Mouse (Mus musculus): ENCODE data around the gene Bnip1.

Bnip1 gene

DNA sequence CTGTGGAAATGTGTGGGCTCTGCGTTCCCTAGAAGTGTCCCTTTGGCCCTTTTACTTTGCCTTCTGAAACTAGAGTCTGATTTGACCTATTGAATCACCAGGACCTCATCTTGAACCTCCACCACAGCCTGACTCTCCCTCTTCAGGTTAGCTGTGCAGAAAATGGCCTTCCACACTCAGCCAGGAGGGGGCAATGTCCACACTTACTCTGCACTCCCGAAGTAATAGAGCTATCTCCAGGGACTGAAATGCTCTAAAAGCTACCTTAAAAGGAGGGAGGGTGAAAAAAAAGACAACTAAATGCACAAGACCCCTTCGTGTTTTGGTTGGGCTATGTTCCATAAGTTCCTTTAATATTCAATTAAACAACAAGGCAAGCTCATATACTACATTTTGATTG lies 13.9 kb downstream of the Bnip1 start:
- DNase-seq = peak; percentile 25

DNA sequence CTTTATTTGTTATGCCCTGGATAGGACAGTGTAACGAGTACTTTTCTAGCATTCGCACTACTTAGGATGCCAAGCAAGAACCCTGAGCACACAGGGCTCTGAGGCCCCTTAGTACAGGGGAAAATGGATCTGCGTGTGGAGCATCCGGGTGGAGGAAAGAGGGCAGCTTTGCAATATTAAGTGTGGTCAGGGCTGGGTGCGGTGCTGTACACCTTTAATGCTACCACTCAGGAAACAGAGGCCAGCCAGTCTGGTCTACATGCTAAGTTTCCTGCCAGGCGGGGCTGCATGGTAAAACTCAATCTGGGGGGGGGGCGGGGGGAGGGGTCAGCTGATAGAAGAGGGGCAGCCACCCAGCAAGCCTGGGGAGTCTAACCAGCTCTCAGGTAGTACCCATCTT lies 14.5 kb downstream of the Bnip1 start:
- no peak for DNase-seq

DNA sequence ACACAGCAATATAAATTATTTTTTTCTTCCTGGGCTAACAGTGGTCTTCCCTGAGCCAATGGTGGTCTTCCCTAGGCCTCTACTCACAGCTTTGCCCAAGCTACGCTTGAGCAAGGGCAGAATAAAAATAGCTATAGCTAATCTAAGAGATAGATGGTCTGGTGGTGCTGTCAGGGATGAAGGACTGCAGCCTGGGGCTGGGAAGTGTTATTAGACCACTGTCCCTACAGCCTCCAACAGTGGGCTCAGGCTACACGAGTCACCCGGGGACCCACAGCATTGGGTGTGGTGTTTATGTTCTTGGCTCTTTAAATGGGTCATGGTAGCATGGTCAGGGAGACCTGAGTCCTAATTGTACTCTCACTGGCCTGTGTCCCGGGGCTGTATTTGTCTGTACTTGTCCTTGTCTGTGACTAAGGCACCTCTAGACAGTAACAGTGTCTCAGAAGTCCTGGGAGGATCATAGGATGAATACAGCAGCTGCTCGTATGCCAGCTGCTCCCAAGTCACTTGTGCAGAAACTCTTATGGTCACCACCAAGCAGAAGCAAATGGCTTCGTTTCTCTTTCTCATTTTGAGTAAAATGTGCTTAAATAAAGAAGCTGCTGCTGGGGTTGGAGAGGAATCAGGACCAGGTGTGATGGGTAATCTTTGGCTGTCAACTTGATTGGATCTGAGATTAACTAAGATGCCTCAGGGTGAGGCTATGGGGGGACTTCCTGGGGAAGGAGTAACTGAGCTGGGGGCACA lies 16.7 kb downstream of the Bnip1 start:
- DNase-seq = no peak

DNA sequence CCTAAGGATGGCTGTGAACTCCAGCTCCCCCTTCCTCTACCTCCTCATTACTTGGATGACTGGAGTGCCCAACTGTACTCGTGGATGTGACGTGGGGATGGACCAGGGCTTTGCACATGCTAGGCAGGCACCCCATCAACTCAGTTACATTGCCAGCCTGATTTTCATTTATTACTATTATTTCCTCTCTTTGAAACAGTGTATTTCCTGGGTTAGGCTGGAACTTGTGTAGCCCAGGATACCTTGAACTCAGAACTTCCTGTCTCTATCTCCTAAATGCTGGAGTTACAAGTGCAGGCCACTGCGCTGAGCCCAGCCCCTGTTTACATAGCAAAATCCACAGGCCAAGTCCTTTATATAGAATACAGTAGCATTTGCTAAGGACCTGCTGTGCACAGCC lies 22.0 kb downstream of the Bnip1 start:
- DNase-seq = no peak

DNA sequence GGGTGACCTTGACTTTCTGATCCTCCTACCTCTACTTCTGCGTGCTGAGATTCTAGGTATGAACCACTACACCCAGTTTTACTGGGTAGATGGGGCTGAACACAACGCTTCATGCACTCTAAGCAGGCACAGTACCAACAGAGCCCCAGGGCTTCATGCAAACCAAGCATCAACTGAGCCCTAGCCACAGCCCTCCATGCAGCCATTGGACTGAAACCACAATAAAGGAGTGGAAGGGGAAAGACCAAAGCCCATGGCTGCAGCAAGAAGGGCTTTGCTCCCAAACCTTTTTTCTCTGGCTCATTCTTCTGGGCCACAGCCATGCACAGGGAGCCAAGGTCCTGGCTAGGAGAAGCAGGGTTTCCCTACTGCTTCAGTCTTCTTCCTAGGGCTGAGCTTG lies 31.7 kb downstream of the Bnip1 start:
- DNase-seq = no peak

DNA sequence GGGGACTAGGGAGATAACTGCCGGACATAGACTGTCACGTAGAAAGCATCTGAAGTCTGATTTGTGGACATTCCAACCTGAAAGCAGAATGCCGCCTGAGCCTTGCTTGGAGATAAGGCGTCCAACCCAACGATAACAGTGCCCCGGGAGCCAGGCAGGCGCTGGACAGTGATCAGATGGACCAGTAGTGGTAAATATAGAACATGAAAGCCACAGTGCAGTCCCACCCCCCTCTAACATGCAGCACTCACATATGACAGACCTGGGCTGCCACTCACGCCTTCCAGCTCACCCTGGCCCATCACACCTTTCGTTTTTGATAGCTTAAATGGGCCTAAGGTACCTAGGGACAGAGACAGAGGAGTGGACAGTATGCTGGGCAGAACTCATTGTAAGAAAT lies 32.6 kb downstream of the Bnip1 start:
- no peak for DNase-seq

DNA sequence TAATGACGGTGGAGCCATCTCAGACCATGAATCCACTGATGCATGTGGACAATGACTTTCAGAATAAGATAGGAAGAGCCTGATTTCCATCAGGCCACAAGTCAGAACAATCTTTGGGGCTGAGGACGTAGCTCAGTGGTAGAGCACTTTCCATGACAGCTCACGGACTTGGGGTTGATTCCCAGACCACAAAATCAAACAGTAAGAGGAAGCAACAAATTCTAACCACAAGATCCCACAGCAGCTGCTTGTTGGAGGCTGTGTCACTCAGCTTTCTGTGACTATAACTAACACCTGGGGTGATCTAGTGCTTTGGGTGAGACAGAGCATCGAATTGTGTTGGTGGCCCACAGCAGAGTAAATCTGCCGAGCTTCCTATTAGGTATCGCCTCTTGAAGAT lies 35.9 kb downstream of the Bnip1 start:
- no peak for DNase-seq

DNA sequence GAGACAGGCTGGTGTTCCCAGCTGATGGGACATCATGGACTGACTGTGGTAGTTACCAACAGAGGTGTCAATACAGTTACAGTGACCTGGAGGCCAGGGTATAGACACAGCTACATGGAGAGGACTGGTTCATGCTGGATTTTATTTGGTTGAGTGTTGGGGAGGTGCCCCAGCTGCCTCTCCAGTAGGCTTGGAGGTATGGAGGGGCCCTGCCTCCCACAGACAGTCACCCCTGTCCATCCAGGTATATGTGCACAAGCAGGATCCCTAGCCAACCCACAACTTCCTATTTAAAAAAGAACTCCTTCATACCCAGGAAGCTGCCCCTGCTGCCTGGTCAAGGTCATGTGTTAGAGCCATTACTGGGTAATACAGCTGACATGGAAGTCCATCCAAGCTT lies 36.9 kb downstream of the Bnip1 start:
- DNase-seq = no peak

DNA sequence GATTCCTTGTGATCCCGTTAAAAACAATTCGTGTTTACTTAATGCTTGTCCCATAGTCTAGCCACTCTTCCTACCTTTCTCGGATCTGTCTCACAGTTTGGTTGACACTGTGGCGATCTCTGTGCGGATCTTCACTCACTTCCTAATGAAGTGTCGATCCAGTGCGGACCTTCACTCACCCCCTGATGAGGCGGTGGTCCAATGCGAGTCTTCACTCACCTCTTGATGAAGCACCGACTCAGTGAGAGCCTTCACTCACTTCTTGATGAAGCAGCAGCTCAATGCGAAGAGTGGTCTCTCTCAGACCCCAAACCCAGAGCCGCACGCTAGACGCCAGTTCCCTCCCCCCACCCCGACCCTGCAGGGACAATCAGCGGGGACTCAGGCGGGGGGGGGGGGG lies 45.3 kb downstream of the Bnip1 start:
- no peak for DNase-seq

DNA sequence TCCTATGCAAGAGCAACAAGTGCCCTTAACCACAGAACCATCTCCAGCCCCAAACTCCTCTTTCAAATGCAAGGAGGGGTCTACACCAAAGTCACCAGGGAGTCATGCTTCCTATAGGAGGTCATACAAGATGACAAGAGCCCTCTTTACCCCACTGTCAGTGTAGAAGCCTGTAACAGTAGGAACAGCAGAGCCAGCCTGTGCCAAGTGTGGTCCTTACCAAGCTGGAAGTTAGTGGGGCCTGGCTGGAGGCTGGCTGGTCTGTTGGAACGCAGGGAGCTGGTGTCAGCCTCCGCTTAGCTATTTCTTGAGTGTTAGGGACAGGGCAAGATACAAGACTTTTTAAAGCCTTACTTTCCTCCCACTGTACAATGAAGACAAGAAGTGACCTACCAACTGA lies 52.9 kb downstream of the Bnip1 start:
- DNase-seq = no peak

DNA sequence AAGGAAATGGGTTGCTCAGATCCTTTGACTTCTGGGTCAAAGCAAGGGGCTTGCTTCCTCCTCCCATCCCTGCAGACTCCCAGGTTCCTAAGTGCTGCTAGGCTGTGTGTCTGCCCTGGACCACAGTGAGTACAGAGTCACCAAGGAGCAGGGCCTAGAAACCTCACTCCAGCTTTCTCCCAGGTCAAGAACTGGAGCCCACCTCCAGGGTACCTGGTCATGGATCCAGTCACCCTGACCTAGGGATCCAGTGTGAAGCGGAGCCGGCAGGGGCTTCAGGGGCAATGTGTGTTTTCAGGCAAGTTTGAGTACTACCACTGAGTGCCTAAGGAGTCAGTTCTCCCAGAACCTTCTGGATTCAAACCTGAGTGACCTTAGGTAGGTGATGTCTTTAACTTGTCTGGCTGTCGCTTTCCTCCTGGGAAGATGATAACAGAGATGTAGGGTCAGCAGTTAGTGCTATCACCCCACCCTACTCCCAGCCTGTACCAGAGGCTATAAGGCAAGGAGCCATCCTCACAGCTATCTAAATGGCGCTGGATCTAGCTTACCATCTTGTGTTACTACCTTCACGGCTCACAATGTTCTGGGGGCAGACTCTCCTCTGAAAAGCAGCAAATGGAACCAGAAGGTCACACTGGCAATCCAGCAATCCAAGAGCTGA lies 53.6 kb downstream of the Bnip1 start:
- no peak for DNase-seq

DNA sequence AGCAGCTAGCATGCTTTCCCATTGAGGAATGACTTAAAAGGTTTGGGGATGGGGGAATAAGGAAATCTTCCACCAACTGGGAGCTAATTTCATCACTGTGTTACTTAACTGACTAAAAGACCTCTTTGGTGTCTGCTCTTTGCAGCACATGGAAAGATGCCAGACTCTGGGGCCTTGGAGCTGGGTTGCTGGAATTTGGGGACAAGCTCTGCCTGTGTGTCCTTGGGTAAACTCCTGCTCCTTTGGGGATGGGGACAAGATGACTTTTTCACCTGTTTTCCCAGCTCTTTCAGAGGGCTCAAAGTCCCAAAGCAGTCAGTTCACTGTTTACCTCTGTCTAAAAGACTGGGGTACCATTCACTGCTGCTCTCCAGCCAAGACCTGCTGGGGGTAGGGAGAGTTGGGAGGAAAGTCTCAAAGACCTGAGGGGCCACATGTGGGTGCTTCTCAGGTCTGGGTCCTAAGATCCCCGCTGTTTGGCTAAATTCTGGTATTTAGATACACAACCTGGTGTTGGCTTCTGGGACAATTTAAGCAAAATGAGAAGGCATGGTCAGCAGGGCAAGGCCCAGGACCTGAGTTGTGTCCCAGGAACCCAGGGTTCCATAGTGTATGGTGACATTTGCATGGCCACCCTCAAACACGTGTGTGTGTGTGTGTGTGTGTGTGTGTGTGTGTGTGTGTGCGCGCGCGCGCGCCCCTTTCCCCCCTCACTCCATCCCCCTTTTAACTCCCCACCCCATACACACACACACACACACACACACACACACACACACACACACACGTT lies 54.3 kb downstream of the Bnip1 start:
- no peak for DNase-seq

DNA sequence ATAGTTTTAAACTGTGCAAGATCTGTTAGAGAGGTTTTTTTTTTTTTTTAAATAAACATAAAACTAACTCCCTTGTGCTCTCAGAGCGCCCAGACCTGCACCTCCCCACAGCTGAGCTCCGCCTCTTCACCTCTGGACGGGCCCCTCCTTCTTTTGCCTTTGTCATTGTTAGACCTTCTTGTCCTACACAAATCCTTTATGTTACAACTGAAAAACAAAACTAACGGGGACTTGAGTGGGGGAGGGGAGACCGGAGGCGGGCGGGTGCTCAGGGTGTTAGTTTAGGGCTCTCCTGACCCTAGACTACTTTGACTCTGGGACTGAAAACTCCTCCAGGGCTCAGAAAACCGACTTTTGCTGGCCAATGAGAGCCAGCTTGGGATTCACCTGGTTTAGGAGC lies 55.1 kb downstream of the Bnip1 start:
- no peak for DNase-seq

DNA sequence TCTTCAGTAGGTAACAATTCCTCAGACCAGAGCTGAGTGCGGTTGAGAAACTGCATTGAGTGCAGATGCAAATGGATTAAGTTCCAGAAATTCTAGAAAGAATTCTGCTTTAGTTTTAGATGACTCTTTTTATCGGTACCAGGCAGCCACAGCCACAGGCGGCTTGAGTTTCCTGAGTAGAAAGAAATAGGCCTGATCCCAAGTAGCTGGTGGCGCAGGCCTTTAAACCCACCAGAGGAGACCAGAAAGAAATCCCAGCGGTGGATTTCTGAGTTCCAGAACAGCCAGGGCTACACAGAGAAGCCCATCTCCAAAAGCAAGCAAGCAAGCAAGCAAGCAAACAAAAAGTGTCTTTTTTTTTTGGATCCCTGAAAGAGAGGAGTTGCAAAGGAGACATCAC lies 55.5 kb downstream of the Bnip1 start:
- no peak for DNase-seq

DNA sequence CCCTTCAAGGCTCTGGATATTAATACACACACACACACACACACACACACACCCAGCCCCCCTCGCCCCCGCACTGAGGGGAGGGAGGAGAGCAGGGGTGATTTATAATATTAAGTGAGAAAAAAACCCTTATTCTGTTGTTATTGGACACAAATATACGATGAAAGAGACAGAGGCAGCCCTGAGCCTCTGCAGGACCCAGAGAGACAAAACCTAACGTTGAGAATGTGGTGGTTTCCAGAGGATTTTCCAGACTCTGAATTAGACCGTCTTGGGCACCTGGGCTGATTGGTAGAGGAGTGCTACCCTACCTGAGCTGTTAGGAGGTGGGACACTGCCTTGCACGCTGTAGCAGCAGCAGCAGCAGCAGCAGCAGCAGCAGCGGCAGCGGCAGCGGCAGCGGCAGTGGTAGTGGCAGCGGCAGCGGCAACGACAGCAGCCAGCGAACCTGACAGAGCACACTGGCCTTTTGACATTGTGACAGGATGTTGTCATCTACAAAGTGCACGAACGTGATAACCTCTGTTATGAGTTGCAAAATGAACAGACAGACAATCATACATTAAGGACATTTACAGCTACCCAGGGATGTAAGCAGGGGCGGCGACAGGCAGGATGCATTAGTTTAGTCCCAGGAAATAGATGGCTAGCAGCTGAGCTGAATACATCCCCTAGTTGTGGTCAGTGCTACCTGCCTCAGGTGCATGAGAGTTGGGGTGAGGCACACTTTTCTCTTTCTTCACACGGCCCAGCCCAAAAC lies 56.1 kb downstream of the Bnip1 start:
- DNase-seq = no peak

DNA sequence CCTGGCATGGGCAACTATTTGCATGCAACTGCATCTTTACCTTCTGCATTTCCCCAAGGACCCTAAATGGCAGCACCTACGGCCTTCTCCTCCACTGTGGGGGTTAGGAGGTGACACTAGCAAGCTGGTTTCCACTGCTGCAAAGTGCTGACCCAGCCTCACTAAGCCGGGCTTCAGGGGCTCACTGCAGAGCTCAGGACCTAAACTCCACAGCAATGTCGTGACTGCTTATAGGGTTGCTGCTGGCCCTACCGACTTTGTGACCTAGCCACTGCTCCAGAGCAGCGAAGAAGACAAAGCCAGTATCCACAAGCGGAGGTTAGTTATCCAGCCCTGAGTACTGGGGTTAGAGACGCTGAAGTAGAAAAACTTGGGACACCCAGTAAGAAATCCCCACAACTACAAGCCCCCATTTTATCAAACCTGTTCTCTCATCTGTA lies 56.7 kb downstream of the Bnip1 start:
- DNase-seq = no peak

DNA sequence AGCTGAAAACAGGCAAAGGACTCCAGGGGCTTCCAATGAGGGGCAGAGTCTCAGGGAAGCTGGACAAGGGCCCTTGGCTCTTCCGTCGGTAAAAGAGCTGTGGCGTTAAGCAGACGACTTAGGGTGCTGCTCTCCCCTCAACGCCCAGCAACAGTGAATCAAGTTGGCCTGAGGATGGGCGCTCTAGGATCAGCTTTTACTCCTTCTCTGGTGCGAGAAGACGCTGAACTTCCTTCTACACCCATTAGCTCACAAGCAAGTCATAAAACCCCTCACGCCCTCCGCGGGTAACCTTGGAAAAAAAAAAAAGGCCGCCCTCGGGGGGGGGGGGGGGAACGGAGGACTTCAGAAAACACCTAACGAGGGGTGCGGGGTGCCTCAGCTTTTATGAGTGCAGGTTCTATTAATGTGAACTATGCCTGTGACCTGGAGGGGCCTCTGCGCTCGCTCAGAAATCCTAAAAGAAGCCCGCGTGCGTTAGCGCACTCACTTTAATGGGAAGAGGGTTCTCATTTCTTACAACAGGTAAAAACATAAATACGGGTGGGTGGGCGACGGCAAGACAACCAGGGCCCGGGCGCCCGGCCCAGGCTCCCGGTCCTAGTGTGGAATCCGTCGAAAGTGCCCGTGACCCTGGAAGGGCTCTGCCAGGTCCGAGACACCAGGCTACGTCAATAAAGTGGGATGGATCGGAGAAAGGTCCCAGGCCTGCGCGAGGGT lies 57.5 kb downstream of the Bnip1 start:
- DNase-seq = no peak

DNA sequence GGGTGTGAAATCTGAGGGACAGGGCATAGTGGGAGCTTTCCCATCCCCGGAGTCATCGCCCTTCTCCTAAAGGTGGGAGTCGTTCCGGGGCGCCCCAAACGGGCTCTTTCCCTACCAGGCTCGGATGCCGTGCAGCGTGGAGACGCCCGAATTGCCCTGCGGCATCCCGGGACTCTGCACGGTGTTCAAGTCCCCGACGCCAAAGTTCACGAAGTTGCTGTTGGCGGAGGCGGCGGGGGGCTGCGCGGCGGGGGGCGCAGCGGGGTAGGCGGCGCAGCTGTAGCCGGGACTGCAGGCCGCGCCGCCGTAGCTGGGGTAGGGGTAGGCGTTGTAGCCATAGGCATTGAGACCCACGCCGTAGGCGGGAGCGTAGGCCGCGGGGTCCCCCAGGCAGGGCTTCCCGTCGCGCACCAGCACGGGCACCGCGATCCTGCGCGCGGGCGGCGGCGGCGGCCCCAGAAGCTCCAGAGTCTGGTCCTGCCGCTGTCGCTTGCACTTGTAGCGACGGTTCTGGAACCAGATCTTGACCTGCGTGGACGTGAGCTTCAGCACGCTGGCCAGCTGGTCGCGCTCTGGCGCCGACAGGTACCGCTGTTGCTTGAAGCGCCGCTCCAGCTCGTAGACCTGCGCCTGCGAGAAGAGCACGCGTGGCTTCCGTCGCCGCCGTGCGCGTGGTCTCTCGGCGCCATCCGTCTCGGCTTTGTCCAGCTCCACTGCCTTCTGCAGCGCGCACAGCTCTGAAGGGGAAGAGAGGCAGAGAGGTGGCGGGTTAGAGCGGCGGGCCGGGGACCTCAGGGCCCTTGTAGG lies 58.2 kb downstream of the Bnip1 start:
- no peak for DNase-seq

DNA sequence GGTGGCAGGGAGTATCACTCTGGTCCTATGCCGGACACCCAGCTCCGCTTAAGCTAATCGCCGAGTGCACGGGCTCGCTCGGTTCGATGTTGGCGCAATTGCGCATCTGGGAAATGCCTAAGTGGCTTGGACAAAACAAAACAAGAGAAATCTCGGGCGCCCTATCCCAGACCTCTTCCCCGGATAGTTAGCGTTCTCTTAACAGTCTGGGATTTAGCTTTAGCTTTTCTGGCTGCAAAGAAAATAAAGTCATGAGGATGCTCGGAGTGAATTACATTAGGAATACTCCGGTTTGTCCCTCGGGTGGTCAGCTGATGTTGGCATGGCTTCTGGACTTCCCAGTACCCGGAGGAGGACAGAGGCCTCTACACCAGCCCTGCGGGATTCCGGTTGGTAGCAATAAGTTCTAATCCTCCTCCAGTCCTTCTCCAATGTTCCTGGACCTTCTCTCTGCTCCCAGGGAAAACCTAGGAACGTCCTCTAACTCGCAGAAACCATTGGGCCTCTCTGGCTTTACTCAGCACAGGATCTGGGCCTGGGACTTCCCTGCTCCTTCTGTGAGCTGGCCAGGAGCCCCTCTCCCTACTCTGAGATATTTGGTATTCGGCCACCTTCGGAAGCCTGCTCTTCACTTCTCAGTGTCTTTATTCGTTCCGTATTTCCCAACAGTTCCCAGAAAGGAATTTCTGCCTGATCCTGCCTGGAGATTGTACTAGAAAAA lies 59.0 kb downstream of the Bnip1 start:
- DNase-seq = no peak

DNA sequence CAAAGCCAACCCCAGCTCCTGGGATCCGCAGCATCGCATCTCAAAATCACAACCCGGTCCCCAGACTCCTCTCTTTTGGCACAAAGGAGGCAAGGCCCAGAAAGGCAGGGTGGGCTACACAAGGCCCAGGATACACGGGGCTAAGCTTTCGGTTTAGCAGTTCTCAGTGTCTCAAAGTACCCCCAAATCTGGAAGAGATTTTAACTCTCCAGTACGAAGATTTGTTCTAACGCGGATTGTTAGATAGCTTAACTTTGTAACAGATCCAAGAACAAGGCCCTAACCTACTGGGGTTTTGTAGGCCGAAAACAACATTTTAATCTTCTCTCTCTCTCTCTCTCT lies 59.5 kb downstream of the Bnip1 start:
- no peak for DNase-seq

Measured in layer of hippocampus, adult 9-11 months (tissue).